Mouse (Mus musculus) testis, adult 10 weeks (tissue): Measurements from ENCODE around the gene Vav3. TPM values are rescaled to one million over a fixed set of nuclear protein-coding genes. Genes with fewer than 3 reads are reported as not detected.

Source experiments
- polyA plus RNA-seq: library from polyadenylated mRNA; stranded (reverse); fragments of 350-450 nt; fragmentation: Illumina TruSeq; extraction: RNeasy Lipid Tissue Mini Kit (QIAGEN cat#74804); gene quantifications from one replicate; pipeline ENCODE4 v1.2.3, GENCODE M21; 2014; ENCODE audit warnings: low read depth, low replicate concordance

Gene Vav3
- 61.3 TPM for polyA plus RNA-seq

GRCm38 (mm10) chr3:109340274-109341070 lies at the start of gene Vav3:
TSS of gene Vav3 (plus strand) at chr3:109340653.

Other genes starting within 250 kb of the Vav3 start
- 13.5 TPM for gene Slc25a24, start 217.5 kb upstream of the Vav3 start, polyA plus RNA-seq